Mouse (Mus musculus) thymus, adult 2 months (tissue): ENCODE data around the gene Tcf7l2. TPM values are rescaled to one million over a fixed set of nuclear protein-coding genes. Genes with fewer than 3 reads are reported as not detected.

Experiments used
- DNase-seq: peaks from one replicate; pipeline ENCODE4 v3.0.0; 2021
- H3K27ac ChIP-seq: fragments of 200-500 bp; 2 replicates; pipeline ENCODE4 v1.5.1; 2012; ENCODE audit warnings: low read length, control low read depth; ENCODE audit not compliant: control insufficient read depth, insufficient read depth
- H3K27me3 ChIP-seq: fragments of 200-500 bp; 2 replicates; pipeline ENCODE4 v1.6.1; 2012; ENCODE audit warnings: mild to moderate bottlenecking, low read length, moderate library complexity, mixed read lengths; ENCODE audit not compliant: control insufficient read depth, insufficient read depth
- H3K36me3 ChIP-seq: fragments of 200-500 bp; 2 replicates; pipeline ENCODE4 v1.6.1; 2012; ENCODE audit warnings: mild to moderate bottlenecking, low read length, moderate library complexity; ENCODE audit not compliant: control insufficient read depth, insufficient read depth
- H3K4me1 ChIP-seq: fragments of 200-500 bp; replicated peaks from 2 replicates; pipeline ENCODE4 v1.6.1; 2012; ENCODE audit warnings: low read length; ENCODE audit not compliant: control insufficient read depth, insufficient read depth
- H3K4me3 ChIP-seq: fragments of 200-500 bp; 2 replicates; pipeline ENCODE4 v1.5.1; 2012; ENCODE audit warnings: mild to moderate bottlenecking, low read length, control low read depth, moderate library complexity; ENCODE audit not compliant: control insufficient read depth, insufficient read depth
- CTCF ChIP-seq: fragments of 200-500 bp; IDR thresholded peaks from 2 replicates; pipeline ENCODE4 v1.5.1; 2012; ENCODE audit warnings: mild to moderate bottlenecking, control low read depth, low read length, moderate library complexity, borderline replicate concordance; ENCODE audit not compliant: control insufficient read depth, poor library complexity, insufficient read depth; ENCODE audit errors: extremely low read depth
- POLR2A ChIP-seq: fragments of 200-500 bp; IDR thresholded peaks from 2 replicates; pipeline ENCODE4 v1.6.1; 2012; ENCODE audit warnings: mild to moderate bottlenecking, low read length, control low read depth, moderate library complexity; ENCODE audit not compliant: control insufficient read depth, poor library complexity, insufficient read depth; ENCODE audit errors: extremely low read depth
- WGBS: fragments of 180-500 bp; shearing (Covaris S2); methylation state at CpG from one replicate; pipeline ENCODE4 v1.1.7; 2018; 5-methylcytosine and 5-hydroxymethylcytosine counted together
- polyA plus RNA-seq: library from polyadenylated mRNA; depleted of rRNA; stranded (reverse); fragments of >200 nt; gene quantifications from 2 replicates; pipeline ENCODE4 v1.2.3, GENCODE M21; 2012

Gene Tcf7l2
- polyA plus RNA-seq, 1 experiment, result 7.6 TPM

- Histone ChIP-seq H3K36me3 (no peaks in the 10 kb centered on the region), H3K27ac (no peak overlapping the region), H3K4me1 (no peaks in the 10 kb centered on the region), H3K27me3 (no peaks in the 10 kb centered on the region), H3K4me3 (no peak overlapping the region)
- TF ChIP-seq POLR2A (no peak), CTCF (no peak)
- 64% methylated on average over 9 of the region's 9 CpGs for WGBS
- DNase-seq, result no peak
Measured at GRCm38 (mm10) chr19:55701283-55701633, 40.4 kb upstream of the Tcf7l2 start.

- TF ChIP-seq CTCF (no peak), POLR2A (no peak)
- Histone ChIP-seq H3K36me3 (no peaks in the 10 kb centered on the region), H3K4me1 (no peaks in the 10 kb centered on the region), H3K4me3 (no peak overlapping the region), H3K27ac (no peak overlapping the region), H3K27me3 (no peaks in the 10 kb centered on the region)
- no peak for DNase-seq
- 92% methylated on average over 4 of the region's 4 CpGs for WGBS
Measured at GRCm38 (mm10) chr19:55702081-55702480, 39.5 kb upstream of the Tcf7l2 start.

- no peak overlapping the region for H3K27ac ChIP-seq
- no peak overlapping the region for H3K4me3 ChIP-seq
- H3K36me3 ChIP-seq, result no peaks in the 10 kb centered on the region
- no peaks in the 10 kb centered on the region for H3K4me1 ChIP-seq
- no peak for DNase-seq
- no peak for TF ChIP-seq POLR2A
- TF ChIP-seq CTCF, result no peak
- H3K27me3 ChIP-seq, result no peaks in the 10 kb centered on the region
- 95% methylated on average over 8 of the region's 8 CpGs for WGBS
Measured at GRCm38 (mm10) chr19:55702716-55703115, 38.9 kb upstream of the Tcf7l2 start.

GRCm38 (mm10) chr19:55704071-55704470 is 37.5 kb upstream of the Tcf7l2 start:
- Histone ChIP-seq H3K27ac (no peak overlapping the region), H3K4me1 (no peaks in the 10 kb centered on the region), H3K36me3 (no peaks in the 10 kb centered on the region), H3K27me3 (no peaks in the 10 kb centered on the region), H3K4me3 (no peak overlapping the region)
- no peak for TF ChIP-seq CTCF
- no peak for TF ChIP-seq POLR2A
- DNase-seq, result no peak
- WGBS, result 89% methylated on average over 6 of the region's 6 CpGs

GRCm38 (mm10) chr19:55706300-55706699 is 35.3 kb upstream of the Tcf7l2 start:
- over 99% methylated on average over 7 of the region's 7 CpGs for WGBS
- no peak overlapping the region for H3K4me3 ChIP-seq
- H3K27ac ChIP-seq, result no peak overlapping the region
- no peaks in the 10 kb centered on the region for H3K27me3 ChIP-seq
- H3K4me1 ChIP-seq, result no peaks in the 10 kb centered on the region
- TF ChIP-seq CTCF, result no peak
- TF ChIP-seq POLR2A, result no peak
- no peaks in the 10 kb centered on the region for H3K36me3 ChIP-seq
- DNase-seq, result no peak

GRCm38 (mm10) chr19:55706806-55707205 is 34.8 kb upstream of the Tcf7l2 start:
- Histone ChIP-seq H3K27ac (no peak overlapping the region), H3K36me3 (no peaks in the 10 kb centered on the region), H3K27me3 (no peaks in the 10 kb centered on the region), H3K4me3 (no peak overlapping the region), H3K4me1 (no peaks in the 10 kb centered on the region)
- TF ChIP-seq POLR2A (no peak), CTCF (no peak)
- WGBS, result 96% methylated on average over 6 of the region's 6 CpGs
- no peak for DNase-seq

- Histone ChIP-seq H3K4me1 (no peaks in the 10 kb centered on the region), H3K27me3 (no peaks in the 10 kb centered on the region), H3K4me3 (no peak overlapping the region), H3K27ac (no peak overlapping the region), H3K36me3 (no peaks in the 10 kb centered on the region)
- WGBS, result 92% methylated on average over 8 of the region's 8 CpGs
- DNase-seq, result no peak
- TF ChIP-seq CTCF, result no peak
- no peak for TF ChIP-seq POLR2A
Measured at GRCm38 (mm10) chr19:55708031-55708554, 33.5 kb upstream of the Tcf7l2 start.
